Mouse (Mus musculus) testis, adult 2 months (tissue): ENCODE data around the gene Dbi. TPM values are rescaled to one million over a fixed set of nuclear protein-coding genes. Genes with fewer than 3 reads are reported as not detected.

ENCODE experiments used
- H3K27ac ChIP-seq: fragments of 200-500 bp; 2 replicates; pipeline ENCODE4 v1.5.1; 2012; ENCODE audit warnings: low read depth, low read length; ENCODE audit not compliant: control insufficient read depth, insufficient read depth
- H3K27me3 ChIP-seq: fragments of 200-500 bp; 2 replicates; pipeline ENCODE4 v1.6.1; 2012; ENCODE audit warnings: mild to moderate bottlenecking, low read length, moderate library complexity; ENCODE audit not compliant: control insufficient read depth, insufficient read depth
- H3K36me3 ChIP-seq: fragments of 200-500 bp; 2 replicates; pipeline ENCODE4 v1.6.1; 2012; ENCODE audit warnings: mild to moderate bottlenecking, low read length; ENCODE audit not compliant: control insufficient read depth, insufficient read depth
- H3K4me1 ChIP-seq: fragments of 200-500 bp; 2 replicates; pipeline ENCODE4 v1.6.1; 2012; ENCODE audit warnings: low read length; ENCODE audit not compliant: control insufficient read depth, insufficient read depth
- H3K4me3 ChIP-seq: fragments of 200-500 bp; 2 replicates; pipeline ENCODE4 v1.5.1; 2012; ENCODE audit warnings: low read depth, mild to moderate bottlenecking, low read length, moderate library complexity, mixed read lengths; ENCODE audit not compliant: control insufficient read depth
- CTCF ChIP-seq: fragments of 200-500 bp; IDR thresholded peaks from 2 replicates; pipeline ENCODE4 v1.5.1; 2012; ENCODE audit warnings: low read depth, mild to moderate bottlenecking, inconsistent platforms, low read length, moderate library complexity; ENCODE audit not compliant: control insufficient read depth, insufficient read depth, insufficient replicate concordance
- POLR2A ChIP-seq: fragments of 200-500 bp; IDR thresholded peaks from 2 replicates; pipeline ENCODE4 v1.6.1; 2012; ENCODE audit warnings: low read depth, mild to moderate bottlenecking, inconsistent platforms, low read length, moderate library complexity; ENCODE audit not compliant: control insufficient read depth
- polyA plus RNA-seq: library from polyadenylated mRNA; depleted of rRNA; stranded (reverse); fragments of >200 nt; gene quantifications from 2 replicates; pipeline ENCODE4 v1.2.3, GENCODE M21; 2012; rRNA removed

Dbi gene
- polyA plus RNA-seq, 1 experiment = 90.5 TPM

- Histone ChIP-seq H3K36me3 (no peaks in the 10 kb centered on the region), H3K4me3 (no peak overlapping the region), H3K27ac (no peak overlapping the region), H3K4me1 (peaks cover 11% of the 10 kb centered on the region), H3K27me3 (no peaks in the 10 kb centered on the region)
- no peak for TF ChIP-seq CTCF
- TF ChIP-seq POLR2A = no peak
These were observed 49.7 kb downstream of the Dbi start for GRCm38 (mm10) chr1:120071133-120071532.

GRCm38 (mm10) chr1:120070168-120070567 is 50.7 kb downstream of the Dbi start:
- TF ChIP-seq POLR2A (no peak), CTCF (no peak)
- H3K36me3 ChIP-seq = no peaks in the 10 kb centered on the region
- H3K27me3 ChIP-seq = no peaks in the 10 kb centered on the region
- H3K4me3 ChIP-seq = no peak overlapping the region
- no peak overlapping the region for H3K27ac ChIP-seq
- H3K4me1 ChIP-seq = peaks cover 11% of the 10 kb centered on the region

GRCm38 (mm10) chr1:120069120-120069519 is 51.8 kb downstream of the Dbi start:
- no peak overlapping the region for H3K27ac ChIP-seq
- peaks cover 8% of the 10 kb centered on the region for H3K4me1 ChIP-seq
- no peaks in the 10 kb centered on the region for H3K36me3 ChIP-seq
- no peaks in the 10 kb centered on the region for H3K27me3 ChIP-seq
- TF ChIP-seq POLR2A = no peak
- TF ChIP-seq CTCF = no peak
- H3K4me3 ChIP-seq = no peak overlapping the region

GRCm38 (mm10) chr1:120066625-120067024 is 54.3 kb downstream of the Dbi start:
- Histone ChIP-seq H3K4me3 (no peak overlapping the region), H3K27me3 (no peaks in the 10 kb centered on the region), H3K27ac (no peak overlapping the region), H3K4me1 (no peaks in the 10 kb centered on the region), H3K36me3 (no peaks in the 10 kb centered on the region)
- TF ChIP-seq CTCF = no peak
- no peak for TF ChIP-seq POLR2A

- H3K27me3 ChIP-seq = no peaks in the 10 kb centered on the region
- H3K36me3 ChIP-seq = no peaks in the 10 kb centered on the region
- no peak for TF ChIP-seq CTCF
- TF ChIP-seq POLR2A = no peak
- no peak overlapping the region for H3K27ac ChIP-seq
- no peak overlapping the region for H3K4me3 ChIP-seq
- H3K4me1 ChIP-seq = no peaks in the 10 kb centered on the region
These were observed 54.7 kb downstream of the Dbi start for GRCm38 (mm10) chr1:120066159-120066558.

GRCm38 (mm10) chr1:120064036-120064682 is 56.7 kb downstream of the Dbi start:
- Histone ChIP-seq H3K27me3 (no peaks in the 10 kb centered on the region), H3K4me1 (no peaks in the 10 kb centered on the region), H3K27ac (no peak overlapping the region), H3K4me3 (no peak overlapping the region), H3K36me3 (no peaks in the 10 kb centered on the region)
- TF ChIP-seq POLR2A = no peak
- no peak for TF ChIP-seq CTCF

Other genes starting within 250 kb of the Dbi start
- 12.6 and 13.4 TPM in 2 replicates for gene Tmem177, start 207.9 kb downstream of the Dbi start, polyA plus RNA-seq
- 19.4 and 22.9 TPM in 2 replicates for gene Cfap221, start 123.8 kb downstream of the Dbi start, polyA plus RNA-seq
- gene Sctr, start 114.2 kb downstream of the Dbi start, polyA plus RNA-seq = 0.36 and 0.78 TPM in 2 replicates
- 9.3 and 21.3 TPM in 2 replicates for gene Tmem37, start 47.0 kb downstream of the Dbi start, polyA plus RNA-seq
- 5.6 and 8.4 TPM in 2 replicates for gene 3110009E18Rik, start 109 bp upstream of the Dbi start, polyA plus RNA-seq
- gene Steap3, start 151.6 kb upstream of the Dbi start, polyA plus RNA-seq = 2.8 and 3.3 TPM in 2 replicates
- gene C1ql2, start 219.5 kb upstream of the Dbi start, polyA plus RNA-seq = not detected in 2 replicates